Mouse (Mus musculus): ENCODE results near the gene Olfr588-ps1.
"Not testable (repeated sequence)": the region's sequence is repeated elsewhere in the genome, so short reads cannot be mapped to it uniquely, and the experiment has no call there.

The Olfr588-ps1 gene

GRCm38 (mm10) chr7:103140579-103140978 is at the start of gene Olfr588-ps1:
TSS of gene Olfr588-ps1 (plus strand) at chr7:103140879.
- DNase-seq: no peak

- DNase-seq: no peak
These were observed 43.3 kb upstream of the Olfr588-ps1 start, which contains the start of gene Olfr585 for GRCm38 (mm10) chr7:103097420-103097819. TSS of gene Olfr585 (plus strand) at chr7:103097720.

- no peak for DNase-seq
These were observed 21.3 kb upstream of the Olfr588-ps1 start for GRCm38 (mm10) chr7:103119406-103119805.

GRCm38 (mm10) chr7:103125538-103125937 is 15.1 kb upstream of the Olfr588-ps1 start, which contains the start of gene Olfr586:
TSS of gene Olfr586 (minus strand) at chr7:103125638.
- DNase-seq: no peak

GRCm38 (mm10) chr7:103156256-103156655 is 15.6 kb downstream of the Olfr588-ps1 start, which contains the start of gene Olfr589:
TSS of gene Olfr589 (minus strand) at chr7:103156356.
- DNase-seq: no peak

GRCm38 (mm10) chr7:103169697-103170096 is 29.0 kb downstream of the Olfr588-ps1 start:
- DNase-seq: no peak

- DNase-seq: no peak
These were observed 37.6 kb downstream of the Olfr588-ps1 start, which contains the start of gene Olfr591 for GRCm38 (mm10) chr7:103178240-103178639. TSS of gene Olfr591 (minus strand) at chr7:103178340.

GRCm38 (mm10) chr7:103184503-103184902 is 43.8 kb downstream of the Olfr588-ps1 start, which contains the start of gene Olfr592:
TSS of gene Olfr592 (plus strand) at chr7:103184803.
- not testable (repeated sequence) for DNase-seq
